Mouse (Mus musculus) left cerebral cortex, postnatal 25 days (tissue): ENCODE results near the gene Nkx2-2. TPM values are rescaled to one million over a fixed set of nuclear protein-coding genes. Genes with fewer than 3 reads are reported as not detected.

ENCODE experiments used
- DNase-seq, 2 experiments: peaks; one replicate each; pipeline ENCODE4 v3.0.0; 2022; ENCODE audit warnings: low spot score in 2 of 2, mixed read lengths in 1 of 2
- intact Hi-C: fragments of 180-260 bp; cut with DNase I; formaldehyde crosslinking; loops from one replicate; pipeline ENCODE4 v1.15.1; 2025
- total RNA-seq, 2 experiments: library from RNA; stranded (reverse); gene quantifications; 2 replicates each; pipeline ENCODE4 v1.2.3; 2021

The Nkx2-2 gene
- 1 to 10 TPM; 6.0 to 6.5 TPM for total RNA-seq

DNA sequence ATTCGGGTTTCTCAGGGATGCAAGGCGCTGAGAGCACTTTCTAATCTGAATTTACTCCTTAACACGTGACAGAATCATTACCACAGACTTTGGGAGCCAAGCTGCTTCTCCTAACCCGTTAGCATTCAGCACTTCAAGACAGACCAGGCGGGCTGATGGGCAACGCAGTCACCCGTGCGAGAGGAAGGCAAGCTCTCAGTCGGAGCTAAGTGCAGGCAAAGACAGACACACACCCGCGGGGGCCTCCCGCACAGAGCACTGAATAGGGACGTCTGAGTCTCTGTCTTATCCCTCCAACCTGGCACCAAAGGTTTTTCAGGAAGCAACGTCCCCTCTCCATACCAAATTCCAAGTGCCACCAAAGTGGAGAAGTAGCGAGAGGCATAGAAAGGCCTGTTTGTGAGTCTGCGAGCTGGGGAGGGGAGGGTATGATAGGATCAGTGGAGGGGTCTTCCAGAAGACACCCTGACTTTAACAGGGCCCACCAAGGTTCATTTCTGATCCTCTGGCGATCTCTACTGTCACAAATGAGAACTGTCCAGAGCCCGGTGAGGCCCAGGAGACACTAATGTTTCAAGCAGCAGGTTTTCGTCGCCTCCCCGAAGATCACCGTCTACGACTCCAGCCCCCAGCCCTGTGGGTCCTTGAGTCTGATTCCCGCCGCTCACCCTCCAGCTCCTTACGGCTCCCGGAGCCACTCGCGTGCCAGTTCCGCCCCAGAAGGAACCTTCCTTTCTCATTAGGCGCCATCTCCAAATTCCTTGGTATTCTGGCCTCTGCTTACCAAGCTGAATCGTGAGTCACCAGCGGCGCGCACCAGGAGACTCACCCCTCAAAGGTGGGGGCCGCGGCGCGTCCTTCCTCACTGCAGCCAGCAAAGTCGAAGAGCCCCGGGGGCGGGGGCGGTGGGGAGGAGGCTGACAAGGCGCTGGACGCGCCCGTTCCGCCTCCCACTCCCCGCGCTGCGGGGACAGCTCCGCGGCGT, at the start of gene Nkx2-2:
Gene Nkx2-2, minus strand, starts transcription at position 973 of the 985 bp plus-strand sequence.
- no peak for DNase-seq
- intact Hi-C loops, result loop anchor here (5.0 kb wide), 1 partner anchor 844 kb away; no protein-coding TSS in a partner anchor

DNA sequence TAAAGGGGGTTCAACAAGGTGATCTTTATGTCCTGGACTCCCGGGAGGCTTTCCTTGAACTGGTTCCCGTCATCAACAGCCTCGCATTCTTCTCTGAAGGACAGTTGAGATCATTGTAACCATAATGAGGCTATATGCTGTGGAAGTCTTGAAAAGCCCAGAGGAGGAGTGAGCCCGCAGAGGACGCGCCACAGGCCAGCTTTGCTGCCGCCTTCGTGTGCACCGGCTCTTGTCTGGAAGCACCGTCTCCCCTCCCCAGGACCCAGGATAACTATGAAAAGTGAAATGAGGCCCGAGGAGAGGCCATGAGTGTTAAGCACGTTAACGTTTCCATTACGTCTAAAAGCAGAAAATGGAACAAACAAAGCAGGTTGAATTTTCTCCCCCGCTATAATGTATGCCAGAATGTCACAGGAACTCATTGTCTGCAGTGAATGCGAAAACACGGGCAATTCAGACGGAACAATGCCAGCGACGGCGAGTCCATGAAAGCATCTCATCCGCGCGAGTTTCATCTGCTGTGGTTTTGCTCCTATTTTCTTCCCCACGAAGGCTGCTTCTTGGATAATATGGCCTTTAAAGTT, 41.8 kb upstream of the Nkx2-2 start:
- no peak for DNase-seq
- intact Hi-C loops, result no loop called here

DNA sequence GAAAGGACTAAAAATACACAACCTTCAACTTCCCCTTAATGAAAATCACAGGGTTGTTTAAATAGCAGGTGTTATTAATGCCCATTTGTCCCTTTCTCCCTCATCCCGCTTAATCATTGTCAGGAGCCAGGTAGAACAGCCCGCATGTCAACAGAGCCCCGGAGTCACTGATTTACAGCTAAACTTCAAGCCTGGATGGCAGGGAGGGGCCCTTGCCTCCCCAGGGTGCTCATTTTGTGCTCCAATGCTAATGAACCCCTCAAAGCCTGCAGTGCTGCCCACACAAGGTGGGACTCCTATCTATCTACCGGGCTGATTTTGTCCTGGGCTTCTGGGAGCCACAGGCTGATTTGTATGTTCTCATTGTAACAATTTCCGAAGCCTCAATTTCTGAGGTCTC, 37.1 kb upstream of the Nkx2-2 start:
- intact Hi-C loops, result no loop called here
- DNase-seq, result no peak

- no peak for DNase-seq
Measured at GRCm38 (mm10) chr2:147205076-147205615, 11.1 kb upstream of the Nkx2-2 start.

GRCm38 (mm10) chr2:147194711-147195615, 920 bp upstream of the Nkx2-2 start:
- intact Hi-C loops, result loop anchor here (5.0 kb wide), 1 partner anchor 842 kb away; no protein-coding TSS in a partner anchor
- DNase-seq, result no peak

More at GRCm38 (mm10) chr2:147205076-147205615, 11.1 kb upstream of the Nkx2-2 start:
- intact Hi-C loops, result loop anchor here (1.0 to 5.0 kb wide), 2 partner anchors 47 to 100 kb away; no protein-coding TSS in a partner anchor

- no peak for DNase-seq
- intact Hi-C loops, result loop anchor here (5.0 kb wide), 1 partner anchor 845 kb away; no protein-coding TSS in a partner anchor
Measured at GRCm38 (mm10) chr2:147192731-147193130, 1.3 kb downstream of the Nkx2-2 start.

- intact Hi-C loops, result loop anchor here (5.0 kb wide), 1 partner anchor 847 kb away; no protein-coding TSS in a partner anchor
- no peak for DNase-seq
Measured at GRCm38 (mm10) chr2:147190316-147191021, 3.6 kb downstream of the Nkx2-2 start.

- DNase-seq, result no peak
- intact Hi-C loops, result loop anchor here (2.0 to 5.0 kb wide), 4 partner anchors 173 to 848 kb away; partner anchors contain the start of gene Pax1
Measured at GRCm38 (mm10) chr2:147189546-147190315, 4.3 kb downstream of the Nkx2-2 start.

DNA sequence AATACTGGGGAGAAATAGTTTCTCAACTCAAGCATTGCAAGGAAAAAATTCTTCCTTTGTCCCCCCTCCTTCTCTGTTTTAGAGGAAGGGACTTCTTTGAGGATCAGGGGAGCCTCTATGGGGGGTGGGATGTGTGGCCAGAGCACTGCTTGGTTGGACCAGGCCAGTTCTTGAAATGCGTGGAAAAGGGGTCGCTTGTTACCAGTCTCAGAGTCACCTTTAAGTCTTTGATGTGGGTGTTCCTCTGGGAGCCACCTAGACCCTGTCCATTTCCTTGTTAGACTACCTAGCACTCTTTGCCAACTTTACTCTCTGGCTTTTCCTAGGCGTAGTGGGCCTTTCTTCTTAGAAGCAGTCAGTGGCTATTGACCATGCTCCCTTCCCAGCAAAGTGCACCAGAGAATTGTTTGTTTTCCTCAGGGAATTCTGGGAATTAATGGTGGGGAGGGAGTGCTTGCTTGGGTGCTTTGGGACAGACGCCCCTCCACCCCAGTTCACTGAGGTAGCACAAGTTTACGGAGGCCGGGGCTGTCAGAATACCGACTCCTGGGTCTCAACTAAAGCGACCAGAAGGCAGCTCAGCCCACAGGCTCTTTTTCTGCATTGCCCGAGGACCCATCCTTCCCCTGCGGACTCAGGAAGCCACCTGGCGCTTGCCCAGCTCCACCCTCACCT, 5.0 kb downstream of the Nkx2-2 start:
- DNase-seq, result no peak
- intact Hi-C loops, result loop anchor here (2.0 to 5.0 kb wide), 3 partner anchors 173 to 467 kb away; partner anchors contain the start of gene Pax1

DNA sequence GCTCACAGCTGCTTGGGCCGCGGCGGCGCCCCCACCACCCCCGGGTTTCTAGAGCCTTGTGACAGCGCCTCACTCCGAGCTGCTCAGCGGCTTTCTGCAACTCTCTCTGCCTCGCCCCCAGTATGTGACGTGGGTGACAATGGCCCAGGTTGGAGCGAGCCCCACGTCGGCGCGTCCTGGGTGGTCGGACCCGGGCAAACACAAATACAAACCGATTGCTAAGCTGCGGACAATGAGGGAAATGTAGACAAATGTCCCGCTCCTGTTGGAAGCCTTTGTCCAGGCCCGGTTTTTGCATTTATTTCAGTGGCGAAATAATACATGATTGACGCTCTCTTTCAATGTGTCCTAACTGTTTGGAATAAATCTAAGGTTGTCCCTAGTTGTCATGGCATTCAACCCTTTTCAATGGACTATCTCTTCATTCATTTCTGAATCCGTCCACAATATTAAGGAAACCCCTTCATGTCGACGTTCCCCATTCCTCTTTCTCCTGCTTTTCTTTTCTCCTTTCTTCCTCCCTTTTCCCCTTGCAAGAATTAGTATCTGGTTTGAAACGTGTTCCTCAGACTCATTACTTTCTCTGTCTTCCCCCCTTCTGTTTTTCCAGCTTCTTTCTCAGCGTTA, 5.9 kb downstream of the Nkx2-2 start:
- intact Hi-C loops, result loop anchor here (2.0 to 5.0 kb wide), 3 partner anchors 174 to 466 kb away; partner anchors contain the start of gene Pax1
- peak in 1 of 2 experiments; percentile 19 for DNase-seq

DNA sequence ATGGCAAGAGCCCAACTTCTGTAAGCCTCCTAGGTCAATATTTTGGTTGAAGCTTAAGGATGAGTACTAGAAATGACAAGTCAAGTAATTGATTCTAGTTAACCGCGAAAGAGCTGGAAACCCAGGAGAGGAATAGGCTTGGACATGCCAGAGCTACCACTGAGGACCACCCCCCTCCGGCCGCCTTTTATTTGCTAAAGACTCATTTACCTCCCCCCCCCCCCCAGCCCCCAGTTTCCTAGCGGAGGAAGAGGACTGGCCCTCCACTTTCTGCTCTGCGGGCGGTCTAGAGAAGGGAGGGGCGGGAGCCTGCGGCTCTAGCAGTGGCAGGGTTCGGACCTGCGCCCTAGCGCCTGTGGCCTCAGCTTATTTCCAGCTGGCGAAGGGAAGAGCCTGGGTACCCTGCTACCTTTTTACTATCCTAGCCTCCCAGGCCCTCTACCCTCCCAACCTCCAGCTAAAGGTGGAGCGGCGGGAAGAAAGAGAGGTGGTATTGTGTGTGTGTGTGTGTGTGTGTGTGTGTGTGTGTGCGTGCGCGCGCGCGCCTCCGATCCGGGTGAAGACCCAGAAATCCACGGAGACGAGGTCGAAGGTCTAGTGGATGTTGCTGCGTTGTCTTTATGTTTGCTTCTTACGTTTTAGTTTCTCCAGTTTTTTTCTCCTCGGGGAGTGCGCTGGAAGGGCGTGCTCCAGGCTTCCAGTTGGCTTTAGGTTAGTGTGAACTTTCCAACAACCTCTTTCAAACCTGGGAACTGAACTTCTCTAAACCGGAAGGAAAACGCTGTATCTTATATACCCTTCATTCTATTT, 6.8 kb downstream of the Nkx2-2 start:
- intact Hi-C loops, result loop anchor here (2.0 to 5.0 kb wide), 3 partner anchors 98 to 465 kb away; partner anchors contain the start of gene Pax1
- no peak for DNase-seq

- intact Hi-C loops, result loop anchor here (2.0 to 5.0 kb wide), 3 partner anchors 97 to 464 kb away; partner anchors contain the start of gene Pax1
- DNase-seq, result no peak
Measured at GRCm38 (mm10) chr2:147186261-147186681, 7.8 kb downstream of the Nkx2-2 start.

DNA sequence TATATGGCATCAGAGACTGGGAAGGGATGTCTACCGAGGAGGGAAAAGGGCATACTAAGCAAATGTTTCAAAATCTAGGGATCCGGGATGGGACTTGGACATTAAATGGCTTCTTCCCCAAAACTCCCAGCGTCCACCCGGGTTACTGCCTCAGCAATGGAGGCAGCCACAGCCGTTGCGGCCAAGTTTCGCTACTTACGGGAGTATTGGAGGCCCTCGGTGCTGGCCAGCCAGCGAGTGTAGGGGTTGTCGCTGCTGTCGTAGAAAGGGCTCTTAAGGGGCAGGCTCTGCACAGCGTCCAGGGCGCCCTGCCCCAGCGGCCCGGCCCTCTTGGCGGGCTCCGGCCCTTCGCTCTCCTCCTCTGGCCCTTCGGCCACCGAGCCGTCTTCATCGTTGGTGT, 8.5 kb downstream of the Nkx2-2 start:
- intact Hi-C loops, result loop anchor here (5.0 kb wide), 2 partner anchors 177 to 463 kb away; partner anchors contain the start of gene Pax1
- no peak for DNase-seq

GRCm38 (mm10) chr2:147184071-147184990, 9.7 kb downstream of the Nkx2-2 start:
- no peak for DNase-seq
- intact Hi-C loops, result no loop called here
